Mouse (Mus musculus): ENCODE measurements at regions not wholly inside any gene's neighbourhood (a gene's known extent, or its start where the extent isn't known, plus 50 kb on each side); places are given as distances from the start of the nearest gene placed in this dataset.

- no peak for TF ChIP-seq ZNF384 (IDR thresholded peaks at IDR 0.05; ENCODE audit: low read depth, low read length)
- no peak for TF ChIP-seq CHD2 (IDR thresholded peaks at IDR 0.05; ENCODE audit: low read depth, low read length)
These were observed 84.6 kb downstream of the Rplp1 start for GRCm38 (mm10) chr9:61829736-61830135.
